Mouse (Mus musculus): ENCODE data around the gene Rad51. TPM values are rescaled to one million over a fixed set of nuclear protein-coding genes. Genes with fewer than 3 reads are reported as not detected.
A peak's percentile ranks its signal among the peaks of the same experiment; 100 is the strongest.

The Rad51 gene
- polyA plus RNA-seq, 1 experiment from 2014 or later: 47.9 TPM

GRCm38 (mm10) chr2:119166901-119167865 is 54.6 kb downstream of the Rad51 start, which contains the start of gene Gchfr:
Gene Gchfr, plus strand, starts transcription at chr2:119167773.
- Histone ChIP-seq H3K9me3 (no peaks in the 10 kb centered on the region), H3K4me2 (replicated peaks) (peak within 1 kb of the TSS; percentile 98), H3K36me3 (peaks cover 6% of the 10 kb centered on the region), H3K27me3 (peaks cover 35% of the 10 kb centered on the region), H3K4me1 (peaks cover 16% of the 10 kb centered on the region), H3K27ac (no peak within 1 kb of the TSS), H3K4me3 (peak within 1 kb of the TSS; percentile 58), H3K9ac (peak within 1 kb of the TSS; percentile 65)
- under 1% methylated on average over 60 of the region's 60 CpGs for WGBS
- ATAC-seq (ENCODE audit: low FRiP score, low read depth): peak; percentile 57

GRCm38 (mm10) chr2:119167866-119168256 is 55.3 kb downstream of the Rad51 start:
- Histone ChIP-seq H3K4me1 (peaks cover 21% of the 10 kb centered on the region), H3K4me2 (replicated peaks) (peak overlapping the region; percentile 98), H3K9me3 (no peaks in the 10 kb centered on the region), H3K27me3 (peaks cover 35% of the 10 kb centered on the region), H3K36me3 (peaks cover 8% of the 10 kb centered on the region), H3K27ac (no peak overlapping the region), H3K9ac (peak overlapping the region; percentile 65), H3K4me3 (peak overlapping the region; percentile 58)
- WGBS: 2% methylated on average over 26 of the region's 26 CpGs
- 0 out of 2 replicates have a peak, but pooled peaks have one; percentile 9 for ATAC-seq (ENCODE audit: low FRiP score, low read depth)

GRCm38 (mm10) chr2:119170282-119170681 is 57.7 kb downstream of the Rad51 start:
- WGBS: 88% methylated on average over 2 of the region's 2 CpGs

GRCm38 (mm10) chr2:119171574-119171973 is 59.0 kb downstream of the Rad51 start:
- H3K9me3 ChIP-seq: no peaks in the 10 kb centered on the region
- H3K9ac ChIP-seq: no peak overlapping the region
- H3K27me3 ChIP-seq: peaks cover 21% of the 10 kb centered on the region
- ATAC-seq (ENCODE audit: low FRiP score, low read depth): no peak
- 70% methylated on average over 8 of the region's 8 CpGs for WGBS
- no peak overlapping the region for H3K4me3 ChIP-seq
- no peak overlapping the region for H3K4me2 ChIP-seq (replicated peaks)
- peaks cover 34% of the 10 kb centered on the region for H3K4me1 ChIP-seq
- no peak overlapping the region for H3K27ac ChIP-seq
- peaks cover 13% of the 10 kb centered on the region for H3K36me3 ChIP-seq

More at GRCm38 (mm10) chr2:119170282-119170681, 57.7 kb downstream of the Rad51 start:
- peaks cover 34% of the 10 kb centered on the region for H3K27me3 ChIP-seq
- no peak overlapping the region for H3K4me3 ChIP-seq
- H3K27ac ChIP-seq: no peak overlapping the region
- no peak overlapping the region for H3K4me2 ChIP-seq (replicated peaks)
- H3K9ac ChIP-seq: no peak overlapping the region
- no peaks in the 10 kb centered on the region for H3K9me3 ChIP-seq
- ATAC-seq (ENCODE audit: low FRiP score, low read depth): no peak
- peaks cover 12% of the 10 kb centered on the region for H3K36me3 ChIP-seq
- H3K4me1 ChIP-seq: peaks cover 34% of the 10 kb centered on the region

GRCm38 (mm10) chr2:119172446-119172845 is 59.9 kb downstream of the Rad51 start:
- Histone ChIP-seq H3K4me3 (no peak overlapping the region), H3K27me3 (peaks cover 13% of the 10 kb centered on the region; the same call in 1 of the 2 replicates), H3K9me3 (no peaks in the 10 kb centered on the region), H3K4me2 (replicated peaks) (peak overlapping the region; percentile 25; the same call in 1 of the 2 replicates), H3K4me1 (peaks cover 26% of the 10 kb centered on the region), H3K36me3 (peaks cover 22% of the 10 kb centered on the region), H3K9ac (no peak overlapping the region; the same call in 1 of the 2 replicates), H3K27ac (no peak overlapping the region)
- WGBS: 88% methylated on average over 7 of the region's 7 CpGs
- no peak for ATAC-seq (ENCODE audit: low FRiP score, low read depth)

- Histone ChIP-seq H3K9me3 (no peaks in the 10 kb centered on the region), H3K4me3 (no peak overlapping the region), H3K9ac (no peak overlapping the region; the same call in 1 of the 2 replicates), H3K36me3 (peaks cover 27% of the 10 kb centered on the region), H3K27ac (no peak overlapping the region; the same call in 1 of the 2 replicates), H3K4me2 (replicated peaks) (peak overlapping the region; percentile 25), H3K4me1 (peaks cover 21% of the 10 kb centered on the region), H3K27me3 (peaks cover 7% of the 10 kb centered on the region; the same call in 1 of the 2 replicates)
- ATAC-seq (ENCODE audit: low FRiP score, low read depth): no peak
- 13% methylated on average over 13 of the region's 13 CpGs for WGBS
These were observed 60.4 kb downstream of the Rad51 start for GRCm38 (mm10) chr2:119172862-119173576.

- H3K4me2 ChIP-seq (replicated peaks): no peak within 1 kb of the TSS
- WGBS: 37% methylated on average over 8 of the region's 8 CpGs
- no peak within 1 kb of the TSS for H3K27ac ChIP-seq
- H3K4me1 ChIP-seq: peaks cover 19% of the 10 kb centered on the region
- no peaks in the 10 kb centered on the region for H3K9me3 ChIP-seq
- H3K4me3 ChIP-seq: no peak within 1 kb of the TSS
- H3K9ac ChIP-seq: no peak within 1 kb of the TSS
- peaks cover 37% of the 10 kb centered on the region for H3K36me3 ChIP-seq
- ATAC-seq (ENCODE audit: low FRiP score, low read depth): no peak
- no peaks in the 10 kb centered on the region; the same call in 1 of the 2 replicates for H3K27me3 ChIP-seq
These were observed 61.5 kb downstream of the Rad51 start, which contains the start of gene Gm14137 for GRCm38 (mm10) chr2:119173991-119174651. Gene Gm14137, plus strand, starts transcription at chr2:119174509.

GRCm38 (mm10) chr2:119174866-119175265 is 62.3 kb downstream of the Rad51 start:
- Histone ChIP-seq H3K9ac (no peak overlapping the region), H3K27ac (no peak overlapping the region)
- no peak for ATAC-seq (ENCODE audit: low FRiP score, low read depth)

GRCm38 (mm10) chr2:119175614-119176013 is 63.0 kb downstream of the Rad51 start:
- 63% methylated on average over 6 of the region's 6 CpGs for WGBS

More at GRCm38 (mm10) chr2:119174866-119175265, 62.3 kb downstream of the Rad51 start:
- Histone ChIP-seq H3K4me1 (peaks cover 19% of the 10 kb centered on the region), H3K4me3 (no peak overlapping the region), H3K36me3 (peaks cover 44% of the 10 kb centered on the region), H3K4me2 (replicated peaks) (no peak overlapping the region), H3K9me3 (no peaks in the 10 kb centered on the region), H3K27me3 (no peaks in the 10 kb centered on the region)
- 62% methylated on average over 14 of the region's 14 CpGs for WGBS

GRCm38 (mm10) chr2:119176761-119177160 is 64.2 kb downstream of the Rad51 start:
- Histone ChIP-seq H3K4me2 (replicated peaks) (no peak overlapping the region), H3K4me3 (no peak overlapping the region), H3K9ac (no peak overlapping the region), H3K36me3 (peaks cover 54% of the 10 kb centered on the region), H3K9me3 (no peaks in the 10 kb centered on the region), H3K27ac (no peak overlapping the region), H3K4me1 (peaks cover 19% of the 10 kb centered on the region), H3K27me3 (no peaks in the 10 kb centered on the region)
- ATAC-seq (ENCODE audit: low FRiP score, low read depth): no peak
- 71% methylated on average over 3 of the region's 3 CpGs for WGBS

More at GRCm38 (mm10) chr2:119175614-119176013, 63.0 kb downstream of the Rad51 start:
- Histone ChIP-seq H3K4me1 (peaks cover 19% of the 10 kb centered on the region), H3K9me3 (no peaks in the 10 kb centered on the region), H3K9ac (no peak overlapping the region), H3K36me3 (peaks cover 51% of the 10 kb centered on the region), H3K27ac (no peak overlapping the region), H3K4me2 (replicated peaks) (no peak overlapping the region), H3K27me3 (no peaks in the 10 kb centered on the region), H3K4me3 (no peak overlapping the region)
- no peak for ATAC-seq (ENCODE audit: low FRiP score, low read depth)

- no peak for ATAC-seq (ENCODE audit: low FRiP score, low read depth)
- no peaks in the 10 kb centered on the region for H3K27me3 ChIP-seq
- H3K4me2 ChIP-seq (replicated peaks): no peak overlapping the region
- no peak overlapping the region for H3K9ac ChIP-seq
- 88% methylated on average over 5 of the region's 5 CpGs for WGBS
- H3K4me1 ChIP-seq: peaks cover 17% of the 10 kb centered on the region
- H3K4me3 ChIP-seq: no peak overlapping the region
- H3K36me3 ChIP-seq: peaks cover 52% of the 10 kb centered on the region
- no peak overlapping the region for H3K27ac ChIP-seq
- H3K9me3 ChIP-seq: no peaks in the 10 kb centered on the region
These were observed 64.9 kb downstream of the Rad51 start for GRCm38 (mm10) chr2:119177384-119177939.

All from limb, embryonic 13.5 days (tissue).